Mouse (Mus musculus) megakaryocyte, embryonic 14.5 days (primary cell): ENCODE results near the gene Evl.

Experiments used
- FLI1 ChIP-seq: IDR thresholded peaks from 2 replicates; pipeline ENCODE4 v1.6.1; 2012; ENCODE audit warnings: low read length, inconsistent platforms, mixed read lengths
- GATA1 ChIP-seq: IDR thresholded peaks from 3 replicates; pipeline ENCODE4 v1.6.1; 2012; ENCODE audit warnings: mixed read lengths, low read length, inconsistent platforms, borderline replicate concordance

DNA sequence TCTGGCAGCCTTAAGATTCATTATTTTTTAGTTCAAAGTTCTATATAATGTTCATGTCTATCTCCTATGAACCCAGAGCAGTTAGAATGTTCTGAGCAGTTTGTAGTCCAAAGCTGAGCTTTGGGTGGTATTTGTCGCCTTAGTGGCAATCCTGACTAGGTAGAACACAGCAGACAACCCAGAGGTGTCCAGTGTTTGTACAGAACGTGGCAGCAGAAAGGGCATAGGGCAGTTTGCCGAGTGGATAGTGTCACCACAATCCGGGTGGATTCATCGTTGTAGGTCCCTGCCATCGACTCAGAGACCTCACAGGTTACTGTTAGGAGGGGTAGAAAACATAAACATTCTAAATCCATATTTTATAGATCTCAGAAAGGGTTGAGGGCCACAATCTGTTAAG is 151.0 kb downstream of the Evl start:
- TF ChIP-seq GATA1 = no peak
- no peak for TF ChIP-seq FLI1
